Mouse (Mus musculus): ENCODE data around the gene Tysnd1. TPM values are rescaled to one million over a fixed set of nuclear protein-coding genes. Genes with fewer than 3 reads are reported as not detected.

Gene Tysnd1
- polyA plus RNA-seq (2016; fragmentation: Nextera tagmentation; extraction: Ambion mirVana): 29.4 and 31.2 TPM in 2 replicates

DNA sequence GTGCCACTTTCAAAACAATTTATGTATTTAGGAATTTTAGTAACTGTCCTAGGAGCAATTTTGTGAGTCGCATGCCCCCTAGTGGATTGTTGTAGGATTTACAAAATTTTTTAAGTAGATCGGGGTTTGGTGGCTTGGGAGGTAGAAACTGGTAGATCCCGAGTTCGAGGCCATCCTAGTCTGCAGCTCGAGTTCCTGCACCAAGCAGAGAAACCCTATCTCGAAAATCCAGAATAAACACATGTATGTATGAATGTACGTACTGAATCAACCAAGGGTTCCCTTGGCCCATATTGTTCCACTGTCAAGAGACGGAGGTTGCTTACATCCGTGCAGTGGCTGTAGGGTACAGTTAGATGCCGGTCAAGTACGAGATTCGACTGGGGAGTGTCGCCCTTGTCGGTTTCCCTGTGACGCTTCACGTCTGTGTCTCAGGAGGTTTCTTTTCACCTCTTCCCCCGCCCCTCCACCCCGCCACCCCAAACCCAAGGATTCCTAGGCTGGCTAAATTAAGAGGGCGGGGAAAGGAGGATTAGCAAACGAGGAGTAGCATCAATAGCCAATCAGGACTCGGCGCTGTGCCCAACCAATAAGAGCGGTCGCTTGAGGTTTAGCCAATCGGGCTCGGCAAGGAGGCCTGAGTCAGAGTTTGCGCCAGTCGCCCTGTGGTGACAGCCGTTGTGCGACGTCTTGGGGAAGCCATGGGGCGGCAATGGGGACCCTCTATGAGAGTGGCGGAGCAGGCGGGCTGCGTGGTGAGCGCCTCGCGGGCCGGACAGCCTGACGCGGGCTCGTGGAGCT, at the start of gene Tysnd1:
Tysnd1 (plus strand) TSS at position 645 of the 801 bp plus-strand sequence.
- H3K36me3 ChIP-seq (replicated peaks): peaks cover 64% of the 10 kb centered on the region
- WGBS: under 1% methylated on average over 42 of the region's 42 CpGs
- H3K9me3 ChIP-seq: no peaks in the 10 kb centered on the region
- H3K4me1 ChIP-seq: peaks cover 24% of the 10 kb centered on the region
- peak within 1 kb of the TSS; percentile 75 for H3K27ac ChIP-seq (replicated peaks)
- H3K27me3 ChIP-seq (replicated peaks; ENCODE audit: low read depth, poor library complexity, severe bottlenecking): no peaks in the 10 kb centered on the region
- DNase-seq (ENCODE audit: low spot score): peak; percentile 95
- H3K4me3 ChIP-seq: peak within 1 kb of the TSS; percentile 99

DNA sequence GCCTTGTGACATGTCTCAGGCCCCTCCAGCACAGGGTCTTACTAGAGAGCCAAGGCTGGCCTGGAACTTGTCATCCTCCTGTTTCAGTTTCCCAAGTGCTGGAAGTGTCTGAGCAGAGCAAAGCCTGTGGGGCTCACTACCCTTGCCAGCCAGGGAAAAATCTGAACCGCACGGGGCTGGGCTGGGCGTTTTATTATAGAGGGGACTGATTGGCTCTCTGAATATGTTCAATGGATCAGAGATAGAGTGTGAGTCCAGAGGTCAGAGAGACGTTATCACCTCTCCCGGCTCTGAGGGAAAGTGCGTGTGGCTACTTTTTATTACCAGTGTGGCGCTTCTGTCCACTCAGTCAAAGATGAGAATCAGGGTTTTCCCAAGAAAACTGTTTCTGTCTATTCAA, 48.8 kb upstream of the Tysnd1 start:
- Histone ChIP-seq H3K9me3 (no peaks in the 10 kb centered on the region), H3K36me3 (replicated peaks) (peaks cover 8% of the 10 kb centered on the region), H3K27ac (replicated peaks) (no peak overlapping the region), H3K4me1 (peaks cover 19% of the 10 kb centered on the region), H3K27me3 (replicated peaks; ENCODE audit: low read depth, poor library complexity, severe bottlenecking) (no peaks in the 10 kb centered on the region), H3K4me3 (no peak overlapping the region)
- WGBS: 80% methylated on average over 7 of the region's 7 CpGs
- no peak for DNase-seq (ENCODE audit: low spot score)

DNA sequence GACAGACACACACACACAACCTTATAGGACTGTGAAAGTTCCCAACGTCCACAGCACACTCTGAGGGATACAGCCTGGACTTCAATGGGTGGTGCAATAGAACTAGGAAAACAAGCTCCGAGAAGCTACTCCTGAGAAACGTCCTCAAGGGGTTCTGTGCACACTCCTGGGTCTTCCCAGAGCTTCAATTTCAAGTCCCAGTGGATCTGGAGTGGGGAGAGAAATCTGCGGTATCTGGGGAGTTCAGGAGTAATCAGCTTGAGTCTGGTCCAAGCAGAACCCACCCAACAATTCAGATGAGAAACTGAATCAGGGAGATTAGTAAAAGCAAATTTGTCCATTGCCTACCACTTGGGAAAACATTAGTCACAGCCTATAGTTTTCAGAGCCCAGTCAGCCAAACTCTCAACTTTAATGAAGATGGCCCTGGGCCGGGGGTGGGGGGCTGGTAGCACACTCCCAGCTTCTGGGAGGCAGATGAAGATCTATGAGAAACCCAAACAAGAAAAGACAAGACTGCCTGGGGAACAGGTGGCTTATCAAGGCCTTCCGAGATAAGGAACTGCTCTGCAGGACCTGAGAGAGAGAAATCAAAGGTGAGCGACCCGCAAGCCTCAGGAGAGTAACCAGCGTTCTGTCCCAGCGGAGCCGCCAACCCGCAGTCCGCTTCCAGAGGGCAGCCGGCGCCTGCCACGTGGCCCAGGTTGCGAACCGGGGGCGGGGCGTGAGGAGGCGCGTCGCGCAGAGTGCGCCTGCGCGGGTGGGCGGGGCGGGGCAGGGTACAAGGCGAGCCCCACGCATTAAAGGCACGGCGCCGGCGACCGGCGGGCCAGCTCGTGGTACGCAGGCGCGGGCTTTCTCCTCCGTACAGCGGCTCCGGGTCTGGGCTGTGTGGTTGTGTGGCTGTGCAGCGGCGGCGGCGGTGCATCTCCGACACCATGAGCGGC, 47.3 kb upstream of the Tysnd1 start, which contains the start of gene Ppa1:
Ppa1 (plus strand) TSS at position 763 of the 947 bp plus-strand sequence.
- DNase-seq (ENCODE audit: low spot score): peak; percentile 97
- peak within 1 kb of the TSS; percentile 86 for H3K4me3 ChIP-seq
- 5% methylated on average over 50 of the region's 50 CpGs for WGBS

DNA sequence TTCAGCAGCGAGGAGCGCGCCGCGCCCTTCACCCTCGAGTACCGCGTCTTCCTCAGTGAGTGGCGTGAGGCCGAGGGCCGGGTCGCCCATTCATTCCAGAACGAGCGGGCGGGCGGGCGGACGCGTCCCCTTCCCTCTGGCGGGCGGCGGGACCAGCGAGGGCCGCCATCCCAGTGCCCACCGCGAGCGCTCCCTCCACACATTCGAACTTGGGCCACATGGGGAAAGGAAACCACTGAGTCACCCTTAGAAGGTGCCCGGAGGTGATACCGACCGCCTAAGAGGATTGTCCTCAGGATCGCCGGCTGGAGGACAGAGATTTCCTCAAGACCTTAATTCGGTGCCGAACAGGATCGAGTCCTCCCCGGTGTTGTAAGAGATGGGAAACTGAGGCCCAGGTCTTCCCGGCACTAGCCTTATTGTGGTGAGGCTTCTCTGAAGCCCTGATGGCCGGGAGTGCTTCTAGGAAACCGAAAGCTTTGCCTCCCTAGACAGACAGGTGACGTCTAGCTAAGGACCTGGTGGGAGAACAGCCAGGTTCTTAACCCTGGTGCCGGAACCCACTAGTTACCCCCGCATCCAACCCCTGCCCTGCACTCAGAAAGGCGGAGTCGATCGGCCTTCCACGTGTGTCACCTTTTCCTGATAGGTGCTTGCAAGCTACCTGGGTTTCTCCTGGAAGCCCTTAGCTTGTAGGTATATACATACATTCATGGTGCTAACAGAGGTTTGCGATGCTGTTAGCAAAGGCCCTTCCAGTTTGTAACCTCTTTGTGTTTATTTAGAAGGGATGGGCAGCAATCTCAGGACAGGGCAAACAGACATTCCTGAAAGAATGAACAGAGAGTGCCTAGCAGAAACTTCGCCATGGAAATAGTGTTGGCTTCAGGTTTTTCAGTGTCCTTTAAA, 46.3 kb upstream of the Tysnd1 start:
- Histone ChIP-seq H3K4me1 (peaks cover 19% of the 10 kb centered on the region), H3K27me3 (replicated peaks; ENCODE audit: low read depth, poor library complexity, severe bottlenecking) (no peaks in the 10 kb centered on the region), H3K27ac (replicated peaks) (peak overlapping the region; percentile 92), H3K4me3 (peak overlapping the region; percentile 86), H3K36me3 (replicated peaks) (peaks cover 32% of the 10 kb centered on the region), H3K9me3 (no peaks in the 10 kb centered on the region)
- 1% methylated on average over 49 of the region's 49 CpGs for WGBS
- DNase-seq (ENCODE audit: low spot score): peak; percentile 42

More for the DNA sequence above, 47.3 kb upstream of the Tysnd1 start, which contains the start of gene Ppa1:
- Histone ChIP-seq H3K4me1 (peaks cover 19% of the 10 kb centered on the region), H3K27me3 (replicated peaks; ENCODE audit: low read depth, poor library complexity, severe bottlenecking) (no peaks in the 10 kb centered on the region), H3K36me3 (replicated peaks) (peaks cover 23% of the 10 kb centered on the region), H3K27ac (replicated peaks) (peak within 1 kb of the TSS; percentile 92), H3K9me3 (no peaks in the 10 kb centered on the region)

DNA sequence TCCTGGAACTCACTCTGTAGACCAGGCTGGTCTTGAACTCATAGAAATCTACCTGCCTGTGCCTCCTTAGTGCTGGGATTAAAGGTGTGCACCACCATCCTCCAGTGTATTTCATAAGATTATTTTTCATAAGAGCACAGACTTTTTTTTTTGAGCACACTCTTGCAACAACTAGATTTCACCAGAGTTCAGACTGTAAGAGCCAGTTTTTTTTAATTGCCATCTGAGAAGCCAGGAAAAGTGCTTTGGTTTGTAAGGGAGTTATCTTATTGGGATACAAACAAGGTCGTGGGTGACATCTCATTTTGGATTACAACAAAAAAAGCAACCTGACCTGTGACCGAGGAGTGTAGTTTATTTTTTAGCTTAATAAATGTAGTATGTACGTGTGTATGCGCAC, 41.2 kb upstream of the Tysnd1 start:
- peaks cover 64% of the 10 kb centered on the region for H3K36me3 ChIP-seq (replicated peaks)
- no peaks in the 10 kb centered on the region for H3K27me3 ChIP-seq (replicated peaks; ENCODE audit: low read depth, poor library complexity, severe bottlenecking)
- WGBS: 92% methylated on average over 4 of the region's 4 CpGs
- no peak for DNase-seq (ENCODE audit: low spot score)
- H3K4me1 ChIP-seq: peaks cover 10% of the 10 kb centered on the region
- no peak overlapping the region for H3K27ac ChIP-seq (replicated peaks)
- H3K4me3 ChIP-seq: no peak overlapping the region
- no peaks in the 10 kb centered on the region for H3K9me3 ChIP-seq

DNA sequence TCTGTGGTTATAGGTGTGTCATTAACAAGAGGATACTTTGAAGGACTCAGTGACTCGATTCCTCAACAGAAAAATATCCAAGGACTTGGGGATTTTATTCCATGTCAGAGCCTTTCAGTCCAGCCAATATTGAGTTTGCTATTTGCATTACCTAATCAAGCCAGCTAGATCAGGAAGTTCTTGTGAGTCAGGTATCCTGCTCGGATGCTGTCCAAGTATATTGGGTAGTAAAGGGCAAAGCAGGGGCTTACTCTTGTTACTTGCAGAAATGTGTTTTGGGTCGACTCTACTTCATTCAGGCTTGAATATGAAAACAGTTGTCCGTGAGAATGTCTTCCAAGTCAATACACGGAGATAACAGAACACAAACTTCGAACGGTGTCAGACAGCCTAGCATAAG, 40.6 kb upstream of the Tysnd1 start:
- Histone ChIP-seq H3K36me3 (replicated peaks) (peaks cover 69% of the 10 kb centered on the region), H3K27ac (replicated peaks) (no peak overlapping the region), H3K27me3 (replicated peaks; ENCODE audit: low read depth, poor library complexity, severe bottlenecking) (no peaks in the 10 kb centered on the region), H3K9me3 (no peaks in the 10 kb centered on the region), H3K4me3 (no peak overlapping the region), H3K4me1 (peaks cover 5% of the 10 kb centered on the region; the same call in 1 of the 2 replicates)
- no peak for DNase-seq (ENCODE audit: low spot score)
- WGBS: 92% methylated on average over 7 of the region's 7 CpGs

DNA sequence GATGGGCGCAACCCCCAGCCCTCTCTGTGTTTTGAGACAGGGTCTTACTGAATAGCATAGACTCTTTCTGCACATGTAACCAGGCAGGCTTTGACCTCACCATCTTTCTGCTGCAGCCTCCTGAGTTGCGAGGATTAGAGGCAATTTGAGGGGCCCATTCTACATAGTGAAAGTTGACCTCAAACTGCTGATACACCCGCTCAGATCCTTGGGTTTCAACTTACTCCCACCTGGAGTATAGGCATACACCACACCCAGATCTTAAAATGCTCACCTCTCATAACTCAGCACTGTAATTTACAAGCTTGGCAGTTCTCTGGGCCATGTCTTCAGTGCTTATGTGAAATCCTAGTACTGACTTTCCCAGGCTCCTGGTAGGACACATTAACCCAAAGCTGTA, 40.1 kb upstream of the Tysnd1 start:
- peaks cover 5% of the 10 kb centered on the region; the same call in 1 of the 2 replicates for H3K4me1 ChIP-seq
- H3K27ac ChIP-seq (replicated peaks): no peak overlapping the region
- DNase-seq (ENCODE audit: low spot score): no peak
- 83% methylated on average over 3 of the region's 3 CpGs for whole genome bisulfite sequencing
- H3K36me3 ChIP-seq (replicated peaks): peaks cover 74% of the 10 kb centered on the region
- no peaks in the 10 kb centered on the region for H3K9me3 ChIP-seq
- no peak overlapping the region for H3K4me3 ChIP-seq
- no peaks in the 10 kb centered on the region for H3K27me3 ChIP-seq (replicated peaks; ENCODE audit: low read depth, poor library complexity, severe bottlenecking)

DNA sequence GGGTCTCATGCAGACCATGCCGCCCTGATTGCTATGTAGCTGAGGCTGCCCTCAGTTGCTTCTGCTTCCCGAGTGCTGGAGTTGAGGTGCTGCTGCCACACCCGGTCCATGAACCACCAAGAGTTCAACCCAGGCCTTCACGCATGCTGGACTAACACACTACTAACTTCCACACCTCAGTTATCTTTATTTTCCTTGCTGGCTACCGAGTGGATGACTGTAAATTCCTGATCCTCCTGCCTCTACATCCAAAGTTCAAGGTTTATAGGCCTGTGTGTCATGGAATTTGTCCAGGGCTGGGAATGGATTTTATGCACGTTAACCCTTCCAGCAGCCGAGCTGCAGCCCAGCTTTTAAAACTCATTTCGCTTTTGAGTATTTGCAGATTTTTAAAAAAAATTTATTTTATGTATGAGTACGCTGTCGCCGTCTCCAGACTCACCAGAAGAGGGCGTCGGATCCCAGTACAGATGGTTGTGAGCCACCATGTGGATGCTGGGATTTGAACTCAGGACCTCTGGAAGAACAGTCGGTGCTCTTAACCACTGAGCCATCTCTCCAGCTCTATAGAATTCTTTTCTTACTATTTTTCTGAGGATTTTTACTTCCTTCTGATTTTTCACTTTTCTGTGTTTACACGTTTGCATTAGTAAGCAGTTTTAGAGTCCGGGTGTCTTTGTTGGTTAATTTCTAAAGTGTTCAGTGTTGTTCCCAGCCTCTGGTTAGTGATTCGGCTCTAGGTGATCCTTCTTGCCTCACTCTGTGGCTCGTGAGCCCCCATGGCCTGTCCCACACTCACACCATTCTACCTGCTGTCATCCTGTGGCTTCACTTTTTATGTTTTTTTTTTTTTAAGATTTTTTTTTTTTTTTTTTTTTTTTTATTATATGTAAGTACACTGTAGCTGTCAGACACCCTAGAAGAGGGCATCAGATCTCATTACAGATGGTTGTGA, 38.1 kb upstream of the Tysnd1 start:
- DNase-seq (ENCODE audit: low spot score): no peak
- Histone ChIP-seq H3K9me3 (no peaks in the 10 kb centered on the region), H3K4me1 (no peaks in the 10 kb centered on the region), H3K36me3 (replicated peaks) (peaks cover 80% of the 10 kb centered on the region), H3K4me3 (no peak overlapping the region), H3K27ac (replicated peaks) (no peak overlapping the region), H3K27me3 (replicated peaks; ENCODE audit: low read depth, poor library complexity, severe bottlenecking) (no peaks in the 10 kb centered on the region)
- WGBS: 93% methylated on average over 18 of the region's 18 CpGs

DNA sequence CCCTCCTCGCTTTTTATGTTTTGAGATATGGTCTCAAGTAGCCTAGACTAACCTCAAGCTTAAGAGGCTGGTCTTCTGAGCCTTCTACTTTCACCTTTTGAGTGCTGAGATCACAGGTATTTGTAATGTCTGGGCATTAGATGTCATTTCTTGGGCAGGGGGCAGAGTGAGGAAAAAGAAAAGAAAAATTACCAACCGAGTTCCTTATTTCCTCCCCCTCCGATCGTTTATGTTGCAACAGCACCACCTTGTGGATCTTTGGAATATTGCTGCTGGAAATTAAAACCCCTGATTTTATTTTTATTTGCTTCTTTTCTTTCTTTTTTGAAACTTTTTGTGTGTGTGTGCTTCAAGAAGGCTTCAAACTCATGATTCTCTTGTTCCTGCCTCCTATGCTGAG, 37.3 kb upstream of the Tysnd1 start:
- no peaks in the 10 kb centered on the region for H3K9me3 ChIP-seq
- DNase-seq (ENCODE audit: low spot score): peak; percentile 30
- no peak overlapping the region for H3K27ac ChIP-seq (replicated peaks)
- H3K4me1 ChIP-seq: no peaks in the 10 kb centered on the region
- peaks cover 80% of the 10 kb centered on the region for H3K36me3 ChIP-seq (replicated peaks)
- no peaks in the 10 kb centered on the region for H3K27me3 ChIP-seq (replicated peaks; ENCODE audit: low read depth, poor library complexity, severe bottlenecking)
- 32% methylated on average over 4 of the region's 4 CpGs for WGBS
- no peak overlapping the region for H3K4me3 ChIP-seq

DNA sequence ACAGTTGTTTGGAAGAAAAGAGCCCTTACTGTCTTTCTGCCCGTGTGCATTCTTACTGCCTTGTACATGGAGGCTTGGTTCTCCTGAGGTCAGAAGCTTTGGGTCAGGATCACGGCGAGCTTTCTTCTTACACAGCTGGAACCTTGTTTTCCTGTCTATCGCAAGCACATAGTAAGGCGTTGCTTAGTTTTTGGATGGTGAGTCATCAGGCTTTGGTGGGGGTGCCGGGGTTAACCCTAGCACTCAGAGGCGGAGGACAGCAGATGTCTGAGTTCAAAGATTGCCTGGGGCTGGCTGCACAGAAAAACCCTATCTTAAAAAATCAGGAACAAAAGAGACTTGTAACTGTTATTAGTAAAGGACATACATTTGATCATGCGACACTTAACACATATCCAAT, 33.4 kb upstream of the Tysnd1 start:
- no peak overlapping the region for H3K27ac ChIP-seq (replicated peaks)
- no peaks in the 10 kb centered on the region for H3K4me1 ChIP-seq
- H3K9me3 ChIP-seq: no peaks in the 10 kb centered on the region
- WGBS: 83% methylated on average over 8 of the region's 8 CpGs
- H3K4me3 ChIP-seq: no peak overlapping the region
- H3K36me3 ChIP-seq (replicated peaks): peaks cover 83% of the 10 kb centered on the region
- no peak for DNase-seq (ENCODE audit: low spot score)
- H3K27me3 ChIP-seq (replicated peaks; ENCODE audit: low read depth, poor library complexity, severe bottlenecking): no peaks in the 10 kb centered on the region

DNA sequence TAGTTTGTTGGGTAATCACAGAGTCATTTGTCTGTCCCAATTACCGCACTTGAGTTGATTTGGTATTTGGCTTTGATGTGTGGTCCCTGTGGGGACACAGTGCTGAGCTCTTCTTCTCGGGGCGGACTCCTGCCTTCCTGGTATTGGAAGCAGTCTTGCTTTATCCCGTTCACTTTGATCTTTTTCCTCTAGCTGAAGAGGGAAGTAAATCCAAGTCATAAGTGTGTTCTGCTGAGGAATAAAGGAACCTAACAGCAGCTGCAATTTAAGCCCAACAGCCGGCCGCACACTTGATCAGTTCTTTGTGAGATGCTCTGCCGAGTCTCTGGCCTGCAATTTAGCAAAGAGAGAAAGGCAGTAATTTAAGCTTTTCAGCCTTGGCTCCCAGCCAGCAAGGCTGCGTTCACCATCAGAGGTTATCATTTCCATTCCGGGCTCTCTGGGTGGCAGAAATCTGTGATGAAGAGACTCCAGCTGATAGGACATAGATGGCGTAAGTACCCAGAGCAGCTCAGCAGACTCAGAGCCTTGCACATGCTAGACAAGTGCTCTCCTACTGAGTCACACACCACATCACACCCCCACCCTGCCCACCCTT, 32.8 kb upstream of the Tysnd1 start:
- Histone ChIP-seq H3K36me3 (replicated peaks) (peaks cover 86% of the 10 kb centered on the region), H3K27me3 (replicated peaks; ENCODE audit: low read depth, poor library complexity, severe bottlenecking) (no peaks in the 10 kb centered on the region), H3K9me3 (no peaks in the 10 kb centered on the region), H3K4me1 (no peaks in the 10 kb centered on the region), H3K4me3 (no peak overlapping the region), H3K27ac (replicated peaks) (no peak overlapping the region)
- WGBS: 79% methylated on average over 10 of the region's 10 CpGs
- no peak for DNase-seq (ENCODE audit: low spot score)

Data from embryonic facial prominence, embryonic 10.5 days (tissue).